24 mouse cellular contexts compared by ENCODE assay signal in the genomic region with DNA sequence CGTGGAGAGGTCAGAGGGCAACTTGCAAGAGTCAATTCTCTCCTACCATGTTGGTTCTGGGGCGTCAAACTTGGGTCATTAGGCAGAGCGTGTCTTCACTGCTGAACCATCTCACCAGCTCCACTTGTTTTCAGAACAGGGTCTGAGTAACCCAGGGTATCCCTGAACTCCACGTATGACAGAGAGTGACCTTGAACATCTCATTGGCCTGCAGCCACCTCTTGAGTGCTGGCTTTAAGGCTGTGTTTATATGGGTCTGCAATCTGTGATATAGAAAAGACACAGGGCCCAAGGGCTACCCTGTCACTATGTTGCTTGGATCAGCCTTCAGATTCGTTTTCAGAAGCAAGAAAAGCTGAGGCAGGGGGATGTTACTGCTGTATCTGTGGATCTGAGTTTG. TPM values are rescaled to one million over a fixed set of nuclear protein-coding genes. Genes with fewer than 3 reads are reported as not detected.
"Had no signal": no experiment of that assay in that cellular context is flagged by ENCODE, and none has a peak within 500 bp of the region (broad histone marks: within the 10 kb centered on the region; RNA-seq: fewer than 3 reads in every experiment).

No protein-coding gene starts in this region.

- H3K27me3 ChIP-seq: midbrain, embryonic 13.5 days; stomach, embryonic 15.5 days had no signal

- H3K4me1 ChIP-seq: neural tube, embryonic 15.5 days; stomach, embryonic 15.5 days had no signal

- H3K4me3 ChIP-seq: midbrain, embryonic 10.5 days; midbrain, embryonic 13.5 days; midbrain, embryonic 15.5 days; myocyte; neural tube, embryonic 13.5 days; neural tube, embryonic 15.5 days; stomach, embryonic 15.5 days had no signal

- H3K27ac ChIP-seq: midbrain, embryonic 10.5 days; midbrain, embryonic 13.5 days; midbrain, embryonic 15.5 days; neural tube, embryonic 13.5 days; neural tube, embryonic 15.5 days; stomach, embryonic 15.5 days; stomach, postnatal 0 days had no signal

- H3K9ac ChIP-seq: lung, embryonic 14.5 days; midbrain, embryonic 13.5 days; midbrain, embryonic 15.5 days; neural tube, embryonic 13.5 days; neural tube, embryonic 15.5 days; stomach, embryonic 15.5 days had no signal

- DNase-seq: lung, adult 18-20 months; lung, embryonic 14.5 days; lung, postnatal 10 days; lung, postnatal 4 days; retina, postnatal 1 day; right cerebral cortex, adult 18-20 months; thymus, adult 2 months; thymus, postnatal 25 days; thymus, postnatal 4 days had no signal

- H3K36me3 ChIP-seq: midbrain, embryonic 10.5 days; midbrain, embryonic 13.5 days; midbrain, embryonic 15.5 days; neural tube, embryonic 13.5 days; neural tube, embryonic 15.5 days; stomach, embryonic 15.5 days had no signal

- H3K9me3 ChIP-seq: midbrain, embryonic 10.5 days; midbrain, embryonic 13.5 days; midbrain, embryonic 15.5 days; neural tube, embryonic 13.5 days; neural tube, embryonic 15.5 days; stomach, embryonic 15.5 days had no signal

RNA-seq across cellular contexts. Expression of gene Lrrc2, which starts 8.3 kb away (rescaled TPM):
- polyA plus RNA-seq: lung, embryonic 14.5 days; stomach, embryonic 15.5 days had no signal

RNA-seq across cellular contexts. Expression of gene Tdgf1, which starts 13.7 kb away (rescaled TPM):
- total RNA-seq: megakaryocyte, adult 5-6 weeks; megakaryocyte-erythroid progenitor cell, adult 5-6 weeks had no signal
- polyA plus RNA-seq: liver, embryonic 16.5 days; lung, embryonic 14.5 days; lung, embryonic 16.5 days; midbrain, embryonic 13.5 days; midbrain, embryonic 15.5 days; myocyte; neural tube, embryonic 11.5 days; stomach, embryonic 15.5 days; stomach, postnatal 0 days; urinary bladder, adult 2 months had no signal

RNA-seq across cellular contexts. Expression of gene Rtp3, which starts 30.7 kb away (rescaled TPM):
- total RNA-seq: megakaryocyte, adult 5-6 weeks; megakaryocyte-erythroid progenitor cell, adult 5-6 weeks had no signal
- polyA plus RNA-seq: midbrain, embryonic 10.5 days; midbrain, embryonic 13.5 days; midbrain, embryonic 15.5 days; myocyte; neural tube, embryonic 11.5 days; neural tube, embryonic 13.5 days; stomach, postnatal 0 days had no signal

RNA-seq across cellular contexts. Expression of gene Fam240a, which starts 43.0 kb away (rescaled TPM):
- total RNA-seq: megakaryocyte, adult 5-6 weeks; megakaryocyte-erythroid progenitor cell, adult 5-6 weeks had no signal
- polyA plus RNA-seq: liver, embryonic 16.5 days; lung, embryonic 14.5 days; lung, embryonic 16.5 days; midbrain, embryonic 10.5 days; midbrain, embryonic 13.5 days; midbrain, embryonic 15.5 days; myocyte; neural tube, embryonic 11.5 days; neural tube, embryonic 13.5 days; neural tube, embryonic 15.5 days; stomach, embryonic 15.5 days; stomach, postnatal 0 days; testis, adult 2 months; urinary bladder, adult 2 months had no signal

RNA-seq across cellular contexts. Expression of gene Ltf, which starts 59.4 kb away (rescaled TPM):
- polyA plus RNA-seq: midbrain, embryonic 10.5 days; myocyte; neural tube, embryonic 11.5 days; testis, adult 2 months; urinary bladder, adult 2 months had no signal
